Mouse (Mus musculus) lung, embryonic 16.5 days (tissue): ENCODE data around the gene Psmc1. TPM values are rescaled to one million over a fixed set of nuclear protein-coding genes. Genes with fewer than 3 reads are reported as not detected.

Source experiments
- ATAC-seq: fragments of 200-750 bp; cut with Nextera tagmentation; 2 replicates; pipeline ENCODE4 v1.8.0; 2017; ENCODE audit warnings: low read depth, mild to moderate bottlenecking, moderate library complexity
- H3K27ac ChIP-seq: fragments of 300-500 bp; sonication (generic); 2 replicates; pipeline ENCODE4 v1.5.1; 2014; ENCODE audit warnings: mild to moderate bottlenecking, control low read depth, low read length
- H3K27me3 ChIP-seq: fragments of 300-500 bp; sonication (generic); 2 replicates; pipeline ENCODE4 v1.6.1; 2014; ENCODE audit warnings: low read depth, low read length, mixed read lengths; ENCODE audit not compliant: control insufficient read depth, insufficient read depth
- H3K36me3 ChIP-seq: fragments of 300-500 bp; sonication (generic); 2 replicates; pipeline ENCODE4 v1.6.1; 2014; ENCODE audit warnings: low read length; ENCODE audit not compliant: control insufficient read depth, insufficient read depth
- H3K4me1 ChIP-seq: fragments of 300-500 bp; sonication (generic); replicated peaks from 2 replicates; pipeline ENCODE4 v1.6.1; 2014; ENCODE audit warnings: low read length, mixed read lengths; ENCODE audit not compliant: control insufficient read depth, insufficient read depth
- H3K4me2 ChIP-seq: fragments of 300-500 bp; sonication (generic); 2 replicates; pipeline ENCODE4 v1.6.1; 2014; ENCODE audit warnings: low read depth, low read length, control low read depth
- H3K4me3 ChIP-seq: fragments of 300-500 bp; sonication (generic); 2 replicates; pipeline ENCODE4 v1.5.1; 2014; ENCODE audit warnings: mild to moderate bottlenecking, low read length, control low read depth
- H3K9ac ChIP-seq: fragments of 300-500 bp; sonication (generic); 2 replicates; pipeline ENCODE4 v1.6.1; 2014; ENCODE audit warnings: low read length, control low read depth
- H3K9me3 ChIP-seq: fragments of 300-500 bp; sonication (generic); 2 replicates; pipeline ENCODE4 v1.6.1; 2016; ENCODE audit warnings: low read length; ENCODE audit not compliant: control insufficient read depth
- WGBS: fragments of 180-500 bp; shearing (Covaris S2); extraction: QIAGEN DNeasy Blood & Tissue Kit; methylation state at CpG from one replicate; pipeline ENCODE4 v1.1.7; 2014; 5-methylcytosine and 5-hydroxymethylcytosine counted together
- polyA plus RNA-seq: library from polyadenylated mRNA; unstranded; fragments of >200 nt; fragmentation: Nextera tagmentation; extraction: Ambion mirVana; gene quantifications from 2 replicates; pipeline ENCODE4 v1.2.1, GENCODE M21; 2015

Psmc1 gene
- polyA plus RNA-seq, 1 experiment from 2014 or later = 266 TPM

DNA sequence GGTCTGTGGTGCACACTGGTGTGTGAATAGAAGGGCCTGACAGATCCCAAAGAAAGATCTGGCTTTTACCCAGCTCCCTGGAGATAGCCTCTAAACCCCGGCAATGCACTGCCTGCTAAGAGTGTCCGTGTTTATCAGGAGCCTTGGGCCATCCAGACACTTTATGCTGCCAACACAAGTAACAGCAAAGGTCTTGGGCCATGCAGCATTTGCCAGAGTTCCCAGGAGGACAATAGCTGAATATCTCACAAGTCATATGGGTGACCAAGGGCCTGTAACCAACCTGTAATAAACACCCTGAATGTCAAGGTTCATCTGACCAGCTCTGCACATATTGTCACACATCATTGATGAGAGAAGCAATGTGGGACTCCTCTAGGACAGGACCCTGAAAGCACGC, 21.9 kb upstream of the Psmc1 start:
- Histone ChIP-seq H3K9ac (no peak overlapping the region), H3K4me2 (no peak overlapping the region), H3K36me3 (no peaks in the 10 kb centered on the region), H3K27me3 (no peaks in the 10 kb centered on the region), H3K4me3 (no peak overlapping the region), H3K9me3 (no peaks in the 10 kb centered on the region), H3K27ac (no peak overlapping the region), H3K4me1 (peaks cover 14% of the 10 kb centered on the region)
- 72% methylated on average over 3 of the region's 3 CpGs for WGBS
- no peak for ATAC-seq

DNA sequence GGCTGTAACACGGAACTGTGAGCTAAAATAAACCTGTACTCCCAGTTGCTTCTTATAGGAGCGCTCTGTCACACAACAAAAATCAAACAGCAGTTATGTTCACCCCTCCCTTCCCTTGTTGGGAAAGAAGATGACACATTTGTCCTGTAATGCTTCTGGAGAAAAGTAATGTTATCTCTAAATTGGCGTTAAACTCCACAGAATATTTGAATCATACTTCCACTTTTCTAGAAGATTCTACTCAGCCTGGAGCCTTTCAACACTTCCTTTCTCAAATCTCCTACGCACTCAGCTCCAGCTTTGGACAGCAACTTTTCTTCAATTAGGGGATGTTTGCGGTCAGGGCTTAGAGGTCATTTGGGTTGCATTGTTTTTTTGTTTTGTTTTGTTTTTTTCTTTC, 20.7 kb upstream of the Psmc1 start:
- no peak for ATAC-seq
- Histone ChIP-seq H3K36me3 (no peaks in the 10 kb centered on the region), H3K27ac (no peak overlapping the region), H3K9ac (no peak overlapping the region), H3K4me3 (no peak overlapping the region), H3K4me2 (no peak overlapping the region), H3K4me1 (peaks cover 8% of the 10 kb centered on the region), H3K9me3 (no peaks in the 10 kb centered on the region), H3K27me3 (no peaks in the 10 kb centered on the region)
- 78% methylated on average over 5 of the region's 5 CpGs for WGBS

DNA sequence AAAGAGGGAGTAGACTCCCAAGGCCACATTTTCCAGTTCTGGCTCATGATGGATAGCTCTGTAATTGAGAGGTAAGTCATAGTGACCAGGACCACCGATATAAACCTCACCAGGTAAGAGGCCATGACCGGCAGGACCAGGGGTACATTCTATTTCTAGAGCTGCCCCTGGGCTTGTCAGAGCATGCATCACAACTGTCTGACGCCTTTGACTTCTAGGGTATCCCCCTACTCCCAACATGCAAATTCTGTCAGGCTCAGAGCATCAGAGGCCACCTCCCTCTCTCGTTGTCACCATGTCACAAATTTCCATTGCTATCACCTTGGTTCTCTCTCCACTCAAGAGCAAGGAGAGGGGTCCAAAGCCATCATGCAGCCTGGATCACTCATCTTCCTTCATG, 19.2 kb upstream of the Psmc1 start:
- no peaks in the 10 kb centered on the region for H3K9me3 ChIP-seq
- no peaks in the 10 kb centered on the region for H3K4me1 ChIP-seq
- H3K36me3 ChIP-seq = no peaks in the 10 kb centered on the region
- H3K4me2 ChIP-seq = no peak overlapping the region
- H3K9ac ChIP-seq = no peak overlapping the region
- H3K27me3 ChIP-seq = no peaks in the 10 kb centered on the region
- H3K4me3 ChIP-seq = no peak overlapping the region
- no peak overlapping the region for H3K27ac ChIP-seq
- 79% methylated on average over 4 of the region's 4 CpGs for WGBS
- no peak for ATAC-seq

DNA sequence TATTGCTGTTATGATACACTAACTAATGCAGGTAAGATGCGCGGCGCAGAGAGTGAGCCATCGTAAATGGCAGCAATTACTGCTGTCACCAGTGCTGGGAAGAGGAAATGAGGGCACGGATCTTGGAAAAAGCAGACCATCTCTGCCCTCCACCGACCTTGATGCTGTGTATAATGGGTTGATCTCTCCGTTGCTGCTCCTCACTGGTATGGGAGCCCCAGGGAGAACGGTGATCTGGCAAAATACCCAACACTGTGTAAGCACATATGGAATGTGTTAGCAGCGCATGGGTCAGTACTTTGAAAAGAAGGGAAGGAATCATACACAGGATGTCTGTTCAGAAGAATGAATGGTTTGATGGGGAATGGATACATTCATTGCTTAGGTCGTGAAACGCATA, 16.9 kb upstream of the Psmc1 start:
- H3K27me3 ChIP-seq = no peaks in the 10 kb centered on the region
- H3K9me3 ChIP-seq = no peaks in the 10 kb centered on the region
- no peak overlapping the region for H3K4me2 ChIP-seq
- no peak overlapping the region for H3K27ac ChIP-seq
- no peaks in the 10 kb centered on the region for H3K4me1 ChIP-seq
- ATAC-seq = no peak
- H3K4me3 ChIP-seq = no peak overlapping the region
- 77% methylated on average over 11 of the region's 11 CpGs for WGBS
- H3K9ac ChIP-seq = no peak overlapping the region
- H3K36me3 ChIP-seq = no peaks in the 10 kb centered on the region

DNA sequence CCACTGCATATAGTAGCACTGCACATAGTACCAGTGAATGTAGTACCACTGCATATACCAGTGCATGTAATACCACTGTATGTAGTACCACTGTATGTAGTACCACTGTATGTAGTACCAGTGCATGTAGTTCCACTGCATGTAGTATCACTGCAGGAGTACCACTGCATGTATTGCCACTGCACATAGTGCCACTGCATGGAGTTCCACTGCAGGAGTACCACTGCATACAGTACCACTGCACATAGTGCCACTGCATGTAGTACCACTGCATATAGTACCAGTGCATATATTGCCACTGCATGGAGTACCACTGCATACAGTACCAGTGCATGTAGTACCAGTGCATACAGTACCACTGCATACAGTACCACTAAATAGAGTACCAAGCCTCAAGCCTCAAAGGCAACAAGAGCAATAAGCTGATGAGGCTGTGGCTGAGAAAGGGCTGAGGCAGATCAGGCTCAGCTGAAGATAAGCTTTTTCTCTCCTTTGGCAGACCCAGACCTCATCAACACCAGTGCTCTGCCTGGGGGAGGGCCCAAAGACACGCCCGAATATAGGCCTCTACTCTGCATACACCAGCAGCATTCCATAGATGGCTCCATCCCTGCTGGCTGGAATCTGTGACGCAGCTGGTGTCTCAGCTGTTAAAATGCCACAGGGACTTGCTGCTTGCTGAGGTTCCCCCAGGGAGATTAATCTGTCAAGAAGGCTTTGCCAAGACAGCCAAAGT, 9.8 kb upstream of the Psmc1 start:
- 53% methylated on average over 3 of the region's 3 CpGs for WGBS
- H3K9ac ChIP-seq = no peak overlapping the region
- H3K4me2 ChIP-seq = no peak overlapping the region
- no peaks in the 10 kb centered on the region for H3K27me3 ChIP-seq
- H3K9me3 ChIP-seq = no peaks in the 10 kb centered on the region
- H3K36me3 ChIP-seq = no peaks in the 10 kb centered on the region
- H3K27ac ChIP-seq = no peak overlapping the region
- H3K4me1 ChIP-seq = no peaks in the 10 kb centered on the region
- peak; percentile 23; the same call in 1 of the 2 replicates for ATAC-seq
- H3K4me3 ChIP-seq = no peak overlapping the region

DNA sequence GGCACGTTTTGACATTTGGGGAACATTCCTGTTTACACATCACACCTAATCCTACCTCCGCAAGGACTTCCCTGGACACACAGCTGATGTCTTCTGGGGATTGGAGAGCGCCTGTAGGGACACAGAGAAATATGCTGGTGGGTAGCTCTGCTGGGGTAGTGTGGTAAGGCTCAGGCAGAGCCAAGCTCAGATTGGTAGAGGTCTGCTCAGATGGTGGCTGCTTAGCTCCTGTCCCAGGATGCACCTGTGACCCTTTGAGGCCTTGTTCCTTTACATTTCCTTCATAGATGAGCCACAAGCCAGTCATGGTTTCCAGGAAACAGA, 9.3 kb upstream of the Psmc1 start:
- 49% methylated on average over 3 of the region's 3 CpGs for WGBS
- H3K4me2 ChIP-seq = no peak overlapping the region
- H3K4me3 ChIP-seq = no peak overlapping the region
- H3K27ac ChIP-seq = no peak overlapping the region
- H3K9me3 ChIP-seq = no peaks in the 10 kb centered on the region
- H3K27me3 ChIP-seq = no peaks in the 10 kb centered on the region
- no peak overlapping the region for H3K9ac ChIP-seq
- H3K4me1 ChIP-seq = no peaks in the 10 kb centered on the region
- ATAC-seq = no peak
- H3K36me3 ChIP-seq = no peaks in the 10 kb centered on the region

DNA sequence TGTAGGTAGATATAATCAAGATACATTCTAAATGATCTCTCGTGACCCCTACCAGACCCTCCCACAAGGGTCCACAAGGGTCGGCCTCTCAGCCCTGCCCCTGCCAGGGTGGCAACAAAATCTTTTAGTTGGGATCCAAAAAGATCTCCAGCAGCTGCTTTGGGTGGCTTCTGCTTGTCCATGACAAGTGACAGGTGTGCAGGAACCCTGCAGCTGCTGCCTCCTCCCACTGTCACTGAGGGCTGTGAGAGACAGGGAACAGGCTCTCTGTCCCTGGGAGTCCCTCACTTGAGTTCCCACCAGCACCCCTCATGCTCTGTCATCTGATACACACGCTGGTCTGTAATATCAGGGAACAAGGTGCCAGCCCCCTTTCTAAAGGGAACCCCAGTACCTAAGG, 8.3 kb upstream of the Psmc1 start:
- Histone ChIP-seq H3K9me3 (no peaks in the 10 kb centered on the region), H3K36me3 (no peaks in the 10 kb centered on the region), H3K4me1 (peaks cover 5% of the 10 kb centered on the region), H3K27ac (no peak overlapping the region), H3K9ac (no peak overlapping the region), H3K4me3 (no peak overlapping the region), H3K27me3 (no peaks in the 10 kb centered on the region), H3K4me2 (no peak overlapping the region)
- 56% methylated on average over 3 of the region's 3 CpGs for WGBS
- ATAC-seq = no peak

DNA sequence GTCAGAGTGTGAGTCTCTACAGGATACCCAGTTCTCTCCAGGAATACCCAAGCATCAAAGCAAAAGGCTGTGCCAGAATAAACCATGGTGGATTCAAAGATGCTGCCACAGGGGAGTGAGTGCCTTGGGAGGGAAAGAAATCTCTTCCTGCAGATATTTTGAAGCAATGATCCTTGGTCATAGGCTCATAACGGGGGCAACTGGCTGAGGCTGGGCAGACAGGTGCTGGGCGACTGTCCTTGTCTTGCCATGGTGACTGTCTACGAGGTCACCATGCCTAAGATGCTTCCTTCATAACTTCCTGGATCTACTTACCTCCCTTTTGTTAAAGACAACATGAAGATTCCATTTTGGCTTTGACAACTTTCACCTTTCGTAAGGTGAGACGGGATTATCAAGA, 5.4 kb upstream of the Psmc1 start:
- Histone ChIP-seq H3K27ac (no peak overlapping the region), H3K4me3 (no peak overlapping the region), H3K27me3 (no peaks in the 10 kb centered on the region), H3K9ac (no peak overlapping the region), H3K4me1 (peaks cover 5% of the 10 kb centered on the region), H3K4me2 (no peak overlapping the region), H3K9me3 (no peaks in the 10 kb centered on the region), H3K36me3 (no peaks in the 10 kb centered on the region)
- no peak for ATAC-seq
- 84% methylated on average over 5 of the region's 5 CpGs for WGBS

DNA sequence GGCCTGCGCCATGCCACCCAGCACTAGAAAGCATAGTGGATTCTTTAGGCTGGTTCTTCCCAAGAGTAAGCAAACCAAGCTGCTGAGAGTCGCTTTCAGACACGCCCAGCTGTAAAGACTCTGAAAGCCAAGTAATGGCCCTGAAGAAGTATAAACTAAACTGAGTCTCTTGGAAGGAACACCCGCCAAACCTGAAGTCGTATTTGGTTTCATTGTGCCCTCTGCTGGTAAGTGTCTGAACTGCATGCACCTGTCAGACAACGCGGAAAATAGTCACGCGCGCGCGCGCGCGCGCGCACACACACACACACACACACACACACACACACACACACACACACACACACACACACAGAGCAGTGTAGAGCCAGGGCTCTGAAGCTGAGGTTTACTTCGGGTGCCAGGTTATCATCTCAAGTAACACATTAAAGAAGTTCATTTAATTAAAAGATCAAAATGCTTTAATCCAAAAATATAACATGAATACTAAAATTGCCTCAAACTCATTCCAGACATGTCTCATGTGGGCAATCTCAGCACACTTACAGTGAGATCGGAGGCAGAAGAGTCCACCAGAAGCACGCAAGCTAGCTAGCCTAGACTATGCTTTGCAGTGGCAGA, 3.6 kb upstream of the Psmc1 start:
- Histone ChIP-seq H3K4me3 (no peak overlapping the region), H3K4me1 (peaks cover 12% of the 10 kb centered on the region), H3K9ac (0 out of 2 replicates have a peak overlapping the region, but pooled peaks have one; percentile 27), H3K27me3 (no peaks in the 10 kb centered on the region), H3K27ac (0 out of 2 replicates have a peak overlapping the region, but pooled peaks have one; percentile 10), H3K36me3 (no peaks in the 10 kb centered on the region), H3K4me2 (no peak overlapping the region), H3K9me3 (no peaks in the 10 kb centered on the region)
- 15% methylated on average over 13 of the region's 20 CpGs for WGBS
- peak; percentile 63 for ATAC-seq
